Mouse (Mus musculus): ENCODE measurements at regions not wholly inside any gene's neighbourhood (a gene's known extent, or its start where the extent isn't known, plus 50 kb on each side); places are given as distances from the start of the nearest gene placed in this dataset.

- DNase-seq (ENCODE audit: extremely low read depth) = no peak
- TF ChIP-seq ZNF384 (IDR thresholded peaks at IDR 0.05; ENCODE audit: low read depth, low read length) = no peak
- TF ChIP-seq GABPA (IDR thresholded peaks at IDR 0.05; ENCODE audit: insufficient replicate concordance, low read depth, low read length) = no peak
- no peak for TF ChIP-seq UBTF (IDR thresholded peaks at IDR 0.05; ENCODE audit: low read depth, low read length)
- TF ChIP-seq CTCF (conservative IDR thresholded peaks at IDR 0.05 in 1 of 2, IDR thresholded peaks at IDR 0.05 in 1 of 2; ENCODE audit: low read depth in 2 of 2, low read length in 2 of 2) = no peak
- no peak for TF ChIP-seq MYC (IDR thresholded peaks at IDR 0.05; ENCODE audit: low read depth, low read length)
- Histone ChIP-seq H3K9ac (ENCODE audit: insufficient read depth, low read depth) (no peak overlapping the region), H3K4me1 (ENCODE audit: control insufficient read depth in 1 of 2, insufficient read depth in 2 of 2) (no peaks in the 10 kb centered on the region), H3K36me3 (replicated peaks in 1 of 2; ENCODE audit: control insufficient read depth in 1 of 2, insufficient read depth in 1 of 2, low read length in 1 of 2) (no peaks in the 10 kb centered on the region), H3K27ac (ENCODE audit: insufficient read depth, low read depth) (no peak overlapping the region), H3K9me3 (replicated peaks; ENCODE audit: low read length) (peaks cover 2% of the 10 kb centered on the region), H3K79me2 (replicated peaks; ENCODE audit: control insufficient read depth, extremely low read depth, insufficient read depth, poor library complexity, severe bottlenecking) (no peaks in the 10 kb centered on the region), H3K4me2 (ENCODE audit: insufficient read depth, low read depth, poor library complexity, severe bottlenecking) (no peak overlapping the region), H3K4me3 (replicated peaks in 1 of 3; ENCODE audit: low read depth in 2 of 3, low read length in 2 of 3, poor library complexity in 1 of 3) (no peak overlapping the region), H3K27me3 (replicated peaks) (no peaks in the 10 kb centered on the region)
- dilution Hi-C loops (cut with MboI; ENCODE audit: extremely low pct_ligation_motif_present, extremely low pct_unique_long_range_greater_than_20kb, low sequenced_read_pairs) = no loop called here
- in situ Hi-C loops (cut with MboI; ENCODE audit: low pct_ligation_motif_present, low pct_unique_long_range_greater_than_20kb, low sequenced_read_pairs) = no loop called here
Measured at GRCm38 (mm10) chr17:83108151-83108550, 106.9 kb upstream of the Pkdcc start.

DNA sequence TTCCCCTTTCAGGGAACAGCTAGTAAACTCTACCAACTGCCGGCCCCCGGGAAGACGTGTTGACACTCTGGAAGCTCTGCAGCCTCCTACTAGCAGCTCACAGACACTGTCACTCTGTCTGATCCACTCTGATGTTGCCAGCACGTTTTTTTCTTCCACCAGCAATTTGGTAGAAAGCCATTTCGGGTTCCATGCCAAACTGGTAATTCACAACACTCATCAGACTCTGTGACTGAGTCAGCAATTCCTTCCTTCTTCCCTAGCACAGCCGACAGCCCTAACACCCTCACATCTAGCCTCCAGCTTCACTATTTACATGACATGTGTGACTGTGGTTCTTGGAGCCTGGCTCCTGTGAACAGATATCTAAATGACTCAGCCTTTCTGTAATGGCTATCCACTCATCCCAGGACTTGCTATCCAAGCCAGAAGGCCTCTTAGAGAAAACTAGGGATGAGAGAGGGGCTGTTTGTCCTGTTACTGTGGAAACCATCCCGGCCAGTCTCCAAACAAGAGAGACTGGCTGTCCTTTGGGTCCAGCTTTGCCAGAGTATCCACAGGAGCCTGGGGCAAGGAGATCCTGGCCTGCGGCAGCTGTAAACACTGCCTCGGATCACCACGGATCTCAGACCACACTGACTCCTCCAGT is 105.2 kb upstream of the Pkdcc start:
- dilution Hi-C loops (cut with MboI; ENCODE audit: extremely low pct_ligation_motif_present, extremely low pct_unique_long_range_greater_than_20kb, low sequenced_read_pairs) (no loop called here), in situ Hi-C loops (cut with MboI; ENCODE audit: low pct_ligation_motif_present, low pct_unique_long_range_greater_than_20kb, low sequenced_read_pairs) (no loop called here)
- no peak overlapping the region for H3K4me3 ChIP-seq (replicated peaks in 1 of 3; ENCODE audit: low read depth in 2 of 3, low read length in 2 of 3, poor library complexity in 1 of 3)
- no peak for DNase-seq (ENCODE audit: extremely low read depth)
- no peak overlapping the region for H3K9ac ChIP-seq (ENCODE audit: insufficient read depth, low read depth)
- H3K36me3 ChIP-seq (replicated peaks in 1 of 2; ENCODE audit: control insufficient read depth in 1 of 2, insufficient read depth in 1 of 2, low read length in 1 of 2) = no peaks in the 10 kb centered on the region
- peaks cover 2% of the 10 kb centered on the region for H3K9me3 ChIP-seq (replicated peaks; ENCODE audit: low read length)
- H3K4me1 ChIP-seq (ENCODE audit: control insufficient read depth in 1 of 2, insufficient read depth in 2 of 2) = no peaks in the 10 kb centered on the region
- H3K4me2 ChIP-seq (ENCODE audit: insufficient read depth, low read depth, poor library complexity, severe bottlenecking) = no peak overlapping the region
- H3K79me2 ChIP-seq (replicated peaks; ENCODE audit: control insufficient read depth, extremely low read depth, insufficient read depth, poor library complexity, severe bottlenecking) = no peaks in the 10 kb centered on the region
- H3K27ac ChIP-seq (ENCODE audit: insufficient read depth, low read depth) = no peak overlapping the region
- TF ChIP-seq SMC3 (IDR thresholded peaks at IDR 0.05; ENCODE audit: low read depth, low read length) (no peak), ZMIZ1 (IDR thresholded peaks at IDR 0.05; ENCODE audit: low read depth, low read length) (no peak), CHD2 (IDR thresholded peaks at IDR 0.05; ENCODE audit: low read length) (no peak), RCOR1 (conservative IDR thresholded peaks at IDR 0.05; ENCODE audit: low read depth, low read length) (no peak), ETS1 (conservative IDR thresholded peaks at IDR 0.05; ENCODE audit: low read depth, low read length) (no peak), MEF2A (IDR thresholded peaks at IDR 0.05; ENCODE audit: borderline replicate concordance, low read depth, low read length) (no peak), RAD21 (IDR thresholded peaks at IDR 0.05; ENCODE audit: low read depth, low read length) (no peak), MYC (IDR thresholded peaks at IDR 0.05; ENCODE audit: low read depth, low read length) (no peak), CTCF (conservative IDR thresholded peaks at IDR 0.05 in 1 of 2, IDR thresholded peaks at IDR 0.05 in 1 of 2; ENCODE audit: low read depth in 2 of 2, low read length in 2 of 2) (no peak), CHD1 (IDR thresholded peaks at IDR 0.05; ENCODE audit: low read depth, low read length) (no peak), NRF1 (IDR thresholded peaks at IDR 0.05; ENCODE audit: low read depth, low read length) (no peak), EP300 (IDR thresholded peaks at IDR 0.05; ENCODE audit: low read length) (no peak)
- no peaks in the 10 kb centered on the region for H3K27me3 ChIP-seq (replicated peaks)

Data from CH12.LX (cell line).